Mouse (Mus musculus) ES-E14 (cell line): Measurements from ENCODE around the gene Gpam.

Experiments
- CHD2 ChIP-seq: IDR thresholded peaks from 2 replicates; pipeline ENCODE4 v1.6.1; 2014; ENCODE audit warnings: mild to moderate bottlenecking, low read depth, low read length, inconsistent platforms
- HCFC1 ChIP-seq: IDR thresholded peaks from 2 replicates; pipeline ENCODE4 v1.6.1; 2012; ENCODE audit warnings: low read length, inconsistent platforms, borderline replicate concordance; ENCODE audit not compliant: insufficient read depth
- ZNF384 ChIP-seq: IDR thresholded peaks from 2 replicates; pipeline ENCODE4 v1.6.1; 2012; ENCODE audit warnings: low read depth, low read length, inconsistent platforms

DNA sequence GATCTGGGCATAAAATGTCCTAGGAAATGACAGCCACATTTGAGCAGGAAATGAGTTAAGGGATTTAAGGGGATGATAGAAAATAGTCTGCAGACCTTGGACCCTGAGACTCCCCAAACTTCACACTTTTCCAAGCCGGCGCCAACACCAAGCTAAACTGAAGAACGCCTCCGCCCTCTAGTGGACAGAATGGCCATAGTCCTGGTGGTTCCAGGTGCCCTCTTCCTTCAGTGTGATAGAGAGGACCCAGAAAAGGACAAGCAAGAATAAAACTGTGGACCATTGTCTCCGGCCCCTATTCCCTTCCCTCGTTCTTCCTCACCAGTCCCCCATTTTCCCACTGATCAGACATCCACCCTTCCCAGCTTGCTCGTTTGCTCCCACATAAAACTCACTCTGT, 66.1 kb downstream of the Gpam start:
- TF ChIP-seq ZNF384, result no peak
- no peak for TF ChIP-seq CHD2
- no peak for TF ChIP-seq HCFC1
